Mouse (Mus musculus) small intestine, adult 2 months (tissue): ENCODE data around the gene Hacd3. TPM values are rescaled to one million over a fixed set of nuclear protein-coding genes. Genes with fewer than 3 reads are reported as not detected.
"Not testable (repeated sequence)": the region's sequence is repeated elsewhere in the genome, so short reads cannot be mapped to it uniquely, and the experiment has no call there.

Experiments used
- H3K27ac ChIP-seq: fragments of 200-500 bp; 2 replicates; pipeline ENCODE4 v1.5.1; 2012; ENCODE audit warnings: low read depth, low read length, control low read depth, inconsistent platforms; ENCODE audit not compliant: insufficient read depth
- H3K27me3 ChIP-seq: fragments of 200-500 bp; 2 replicates; pipeline ENCODE4 v1.6.1; 2012; ENCODE audit warnings: mild to moderate bottlenecking, moderate library complexity, low read length, inconsistent platforms; ENCODE audit not compliant: control insufficient read depth, insufficient read depth
- H3K36me3 ChIP-seq: fragments of 200-500 bp; 2 replicates; pipeline ENCODE4 v1.6.1; 2012; ENCODE audit warnings: mild to moderate bottlenecking, low read length, control low read depth, inconsistent platforms; ENCODE audit not compliant: control insufficient read depth, insufficient read depth
- H3K4me1 ChIP-seq: fragments of 200-500 bp; 2 replicates; pipeline ENCODE4 v1.6.1; 2012; ENCODE audit warnings: low read length, inconsistent platforms, mixed read lengths; ENCODE audit not compliant: control insufficient read depth, insufficient read depth, insufficient read length
- H3K4me3 ChIP-seq: fragments of 200-500 bp; 2 replicates; pipeline ENCODE4 v1.5.1; 2012; ENCODE audit warnings: low read depth, mild to moderate bottlenecking, control low read depth, inconsistent platforms, low read length, moderate library complexity
- CTCF ChIP-seq: fragments of 200-500 bp; IDR thresholded peaks from 2 replicates; pipeline ENCODE4 v1.5.1; 2012; ENCODE audit warnings: low read depth, mild to moderate bottlenecking, control low read depth, inconsistent platforms, low read length, moderate library complexity, mixed read lengths; ENCODE audit not compliant: insufficient replicate concordance, insufficient read length; ENCODE audit errors: extremely low read depth
- POLR2A ChIP-seq: fragments of 200-500 bp; IDR thresholded peaks from 2 replicates; pipeline ENCODE4 v1.6.1; 2012; ENCODE audit warnings: low read depth, mild to moderate bottlenecking, control low read depth, inconsistent platforms, low read length, moderate library complexity
- WGBS: fragments of 180-500 bp; shearing (Covaris S2); methylation state at CpG from one replicate; pipeline ENCODE4 v1.1.7; 2018; 5-methylcytosine and 5-hydroxymethylcytosine counted together
- polyA plus RNA-seq: library from polyadenylated mRNA; depleted of rRNA; stranded (reverse); fragments of >200 nt; gene quantifications from 2 replicates; pipeline ENCODE4 v1.2.3, GENCODE M21; 2012

The Hacd3 gene
- polyA plus RNA-seq, 1 experiment, result 17.2 TPM

- no peaks in the 10 kb centered on the region for H3K27me3 ChIP-seq
- H3K36me3 ChIP-seq, result peaks cover 45% of the 10 kb centered on the region
- no peak overlapping the region for H3K4me3 ChIP-seq
- H3K4me1 ChIP-seq, result no peaks in the 10 kb centered on the region
- TF ChIP-seq POLR2A (no peak), CTCF (no peak)
- no peak overlapping the region for H3K27ac ChIP-seq
- WGBS, result 79% methylated on average over 4 of the region's 4 CpGs
Measured at GRCm38 (mm10) chr9:65001481-65001880, 20.0 kb downstream of the Hacd3 start.

DNA sequence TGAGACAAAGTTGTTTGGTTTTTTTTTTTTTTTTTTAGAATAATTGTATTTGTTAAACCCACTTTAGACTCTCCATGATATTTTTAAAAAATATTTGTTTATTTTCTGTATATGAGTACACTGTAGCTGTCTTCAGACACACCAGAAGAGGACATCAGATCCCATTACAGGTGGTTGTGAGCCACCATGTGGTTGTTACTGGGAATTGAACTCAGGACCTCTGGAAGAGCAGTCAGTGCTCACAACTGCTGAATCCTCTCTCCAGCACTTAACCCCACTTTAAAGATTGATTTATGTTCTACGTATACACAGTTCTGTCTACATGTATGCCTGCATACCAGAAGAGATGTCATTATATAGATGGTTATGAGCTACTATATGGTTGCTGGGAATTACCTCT is 26.0 kb downstream of the Hacd3 start:
- H3K4me3 ChIP-seq, H3K4me1 ChIP-seq, H3K27me3 ChIP-seq, H3K27ac ChIP-seq: not testable (repeated sequence)
- 92% methylated on average over 1 of the region's 1 CpGs for WGBS
- peaks cover 41% of the 10 kb centered on the region for H3K36me3 ChIP-seq

DNA sequence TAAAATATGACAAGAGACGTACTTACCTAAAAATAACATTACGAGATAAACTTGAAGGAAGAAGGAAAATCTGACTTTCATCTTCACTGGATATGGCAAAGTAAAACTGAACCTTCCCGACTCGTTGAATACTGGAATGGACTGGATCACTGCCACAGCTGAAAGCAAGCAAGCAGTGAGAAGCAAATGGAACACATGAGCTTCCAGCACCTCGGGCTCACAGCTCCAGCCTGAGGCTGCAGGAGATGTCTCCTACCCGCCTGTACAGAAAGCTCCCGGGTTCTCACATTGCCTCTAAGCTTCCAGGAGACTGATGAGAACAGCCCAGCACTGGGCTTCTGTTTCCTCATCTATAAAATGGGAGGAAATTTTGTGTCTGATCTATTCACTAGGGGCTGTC is 31.2 kb downstream of the Hacd3 start:
- 92% methylated on average over 7 of the region's 7 CpGs for WGBS
- Histone ChIP-seq H3K27ac (no peak overlapping the region), H3K36me3 (peaks cover 59% of the 10 kb centered on the region), H3K27me3 (no peaks in the 10 kb centered on the region), H3K4me1 (no peaks in the 10 kb centered on the region), H3K4me3 (no peak overlapping the region)
- TF ChIP-seq POLR2A, result no peak
- no peak for TF ChIP-seq CTCF

- H3K4me1 ChIP-seq, result no peaks in the 10 kb centered on the region
- H3K36me3 ChIP-seq, result peaks cover 61% of the 10 kb centered on the region
- H3K27me3 ChIP-seq, result no peaks in the 10 kb centered on the region
- no peak overlapping the region for H3K27ac ChIP-seq
- WGBS, result 78% methylated on average over 6 of the region's 6 CpGs
- no peak for TF ChIP-seq CTCF
- no peak for TF ChIP-seq POLR2A
- H3K4me3 ChIP-seq, result no peak overlapping the region
Measured at GRCm38 (mm10) chr9:64988443-64988842, 33.0 kb downstream of the Hacd3 start.

DNA sequence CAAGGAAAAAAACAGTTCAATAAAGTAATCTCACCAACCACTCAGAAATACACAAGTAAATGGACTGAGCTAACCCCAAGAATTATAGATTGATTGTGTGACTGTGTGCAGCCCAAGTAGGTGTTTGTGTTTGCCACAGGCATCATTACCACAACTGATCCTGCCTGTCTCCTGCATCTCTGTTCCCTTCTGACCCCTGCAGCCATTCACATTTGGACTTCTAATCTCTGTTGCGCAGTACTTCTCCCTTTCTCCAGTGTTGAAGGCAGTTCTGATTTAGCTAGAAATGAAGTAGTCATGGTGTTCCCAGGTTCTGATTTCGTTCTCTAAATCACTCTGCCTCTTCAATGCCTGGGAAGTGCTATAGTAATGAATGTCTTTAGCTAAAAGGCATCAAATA is 33.8 kb downstream of the Hacd3 start:
- WGBS, result 89% methylated on average over 2 of the region's 2 CpGs
- H3K4me1 ChIP-seq, result no peaks in the 10 kb centered on the region
- H3K36me3 ChIP-seq, result peaks cover 63% of the 10 kb centered on the region
- no peak overlapping the region for H3K4me3 ChIP-seq
- no peak for TF ChIP-seq CTCF
- TF ChIP-seq POLR2A, result no peak
- no peaks in the 10 kb centered on the region for H3K27me3 ChIP-seq
- no peak overlapping the region for H3K27ac ChIP-seq

- TF ChIP-seq POLR2A, result no peak
- TF ChIP-seq CTCF, result no peak
- Histone ChIP-seq H3K4me3 (no peak overlapping the region), H3K4me1 (no peaks in the 10 kb centered on the region), H3K36me3 (peaks cover 67% of the 10 kb centered on the region), H3K27ac (no peak overlapping the region), H3K27me3 (no peaks in the 10 kb centered on the region)
- WGBS, result 90% methylated on average over 9 of the region's 9 CpGs
Measured at GRCm38 (mm10) chr9:64985807-64986206, 35.7 kb downstream of the Hacd3 start.

DNA sequence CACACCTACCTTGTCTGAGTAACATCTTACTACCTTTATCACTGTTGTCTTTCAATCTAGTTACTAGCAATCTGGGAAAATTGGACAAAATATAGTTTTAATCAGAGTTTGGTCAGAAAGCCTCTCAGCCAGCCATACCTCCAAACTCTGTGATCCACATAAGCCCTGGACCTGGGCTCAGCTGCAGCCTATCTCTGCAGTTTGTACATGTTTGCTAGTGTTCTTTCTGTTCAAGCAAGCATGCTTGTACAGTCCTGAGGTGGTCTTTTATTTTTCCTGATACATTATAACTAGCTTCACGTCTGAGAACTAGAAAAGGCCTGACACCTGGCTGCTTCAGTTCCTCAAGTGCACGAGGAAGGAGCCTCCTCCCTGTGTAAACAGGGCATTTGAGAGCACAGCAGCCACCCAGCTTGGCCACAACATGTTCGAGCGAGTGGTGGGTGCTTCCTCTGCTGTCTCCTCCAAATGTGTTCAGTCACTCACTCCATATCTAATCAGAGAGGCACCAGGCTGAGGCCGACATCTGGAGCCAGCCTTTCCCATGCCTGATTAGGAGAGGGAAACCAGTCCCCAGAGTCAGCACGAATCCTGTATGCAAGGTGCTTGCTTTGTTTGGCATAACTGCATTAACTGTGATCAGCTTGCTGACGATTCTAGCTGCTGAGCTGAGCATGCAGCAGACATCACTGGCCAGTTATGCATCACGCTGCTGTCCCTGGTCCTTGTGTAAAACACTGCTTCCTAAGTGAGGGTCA is 36.3 kb downstream of the Hacd3 start:
- Histone ChIP-seq H3K4me1 (no peaks in the 10 kb centered on the region), H3K27me3 (no peaks in the 10 kb centered on the region), H3K27ac (no peak overlapping the region), H3K4me3 (no peak overlapping the region), H3K36me3 (peaks cover 65% of the 10 kb centered on the region)
- TF ChIP-seq CTCF (no peak), POLR2A (no peak)
- WGBS, result 55% methylated on average over 8 of the region's 8 CpGs
